Mouse (Mus musculus) C3H10T1/2 (cell line): ENCODE measurements around the gene Cma2. TPM values are rescaled to one million over a fixed set of nuclear protein-coding genes. Genes with fewer than 3 reads are reported as not detected.

ENCODE experiments used
- polyA plus RNA-seq, 2 experiments: library from polyadenylated mRNA; unstranded; fragments of >200 nt; fragmentation: generic; extraction: Trizol; gene quantifications; one replicate each; pipeline ENCODE4 v1.2.1; 2012; ENCODE audit warnings: missing spikeins in 2 of 2

Gene Cma2
- not detected for polyA plus RNA-seq

GRCm38 (mm10) chr14:55950346-55951030 lies at the start of gene Cma2:
TSS of gene Cma2 (plus strand) at chr14:55950980.

DNA sequence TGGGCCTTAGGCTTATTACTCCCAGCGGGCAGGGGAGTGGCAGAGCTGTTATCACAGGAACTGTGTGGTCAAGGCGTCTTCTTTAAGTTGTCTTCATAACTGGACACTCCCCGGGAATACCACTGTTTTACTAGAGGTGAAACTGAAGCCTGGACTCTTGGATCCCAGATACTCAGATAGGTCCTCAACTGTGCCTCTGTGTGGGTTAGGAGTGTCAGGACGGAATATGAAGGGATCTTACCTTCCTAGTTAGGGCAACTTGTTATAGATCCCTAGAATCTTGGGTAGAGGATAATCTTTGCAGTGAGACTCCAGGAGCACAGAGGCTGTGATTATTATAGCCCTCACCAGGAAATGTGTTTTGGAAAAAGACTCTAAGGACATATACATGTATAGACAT lies 6.2 kb upstream of the Cma2 start, which contains the start of gene Cma1:
Gene Cma1 (minus strand): TSS at position 101 of the 400 bp plus-strand sequence.

DNA sequence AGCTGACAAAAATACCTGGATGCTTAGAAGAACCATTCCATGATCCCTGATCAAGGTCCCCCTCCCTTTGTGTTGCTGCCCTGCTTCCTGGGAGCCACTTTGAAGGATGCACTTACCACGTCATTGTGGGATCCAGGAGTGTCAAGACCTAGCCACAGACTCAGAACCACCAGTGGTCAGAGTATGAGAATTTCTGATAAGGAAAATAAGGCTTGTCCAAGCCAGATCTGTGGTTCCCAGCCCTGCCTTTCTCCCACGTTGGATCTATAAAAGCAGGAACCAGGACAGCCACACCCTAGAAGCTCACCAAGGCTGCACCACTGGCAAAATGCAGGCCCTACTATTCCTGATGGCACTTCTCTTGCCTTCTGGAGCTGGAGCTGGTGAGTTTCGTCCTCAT lies 66.9 kb downstream of the Cma2 start, which contains the start of gene Mcpt1:
Gene Mcpt1 (plus strand): TSS at position 301 of the 400 bp plus-strand sequence.

Other genes starting within 250 kb of the Cma2 start
- under 1 TPM; 0.01 to 0.08 TPM for gene Tgm1, start 237.1 kb upstream of the Cma2 start, polyA plus RNA-seq
- gene Rabggta, start 228.7 kb upstream of the Cma2 start, polyA plus RNA-seq = 10 to 100 TPM in 1 of 2 experiments, 1 to 10 TPM in 1; 8.2 to 12.8 TPM
- gene Dhrs1, start 205.3 kb upstream of the Cma2 start, polyA plus RNA-seq = 10 to 100 TPM; 46.0 to 89.8 TPM
- 10 to 100 TPM; 15.2 to 35.9 TPM for gene Nop9, start 205.3 kb upstream of the Cma2 start, polyA plus RNA-seq
- gene Cideb, start 192.5 kb upstream of the Cma2 start, polyA plus RNA-seq = 1 to 10 TPM in 1 of 2 experiments, under 1 TPM in 1; 0.11 to 3.7 TPM
- under 1 TPM; 0.02 to 0.05 TPM for gene Ltb4r2, start 189.6 kb upstream of the Cma2 start, polyA plus RNA-seq
- gene Ltb4r1, start 185.0 kb upstream of the Cma2 start, polyA plus RNA-seq = under 1 TPM in 1 of 2 experiments, not detected in 1; 0.04 TPM
- gene Adcy4, start 166.9 kb upstream of the Cma2 start, polyA plus RNA-seq = not detected
- 1 to 10 TPM; 3.8 to 4.1 TPM for gene Ripk3, start 162.1 kb upstream of the Cma2 start, polyA plus RNA-seq
- gene Nfatc4, start 127.8 kb upstream of the Cma2 start, polyA plus RNA-seq = 10 to 100 TPM in 1 of 2 experiments, 1 to 10 TPM in 1; 2.5 to 19.8 TPM
- 1 to 10 TPM in 1 of 2 experiments, under 1 TPM in 1; 0.09 to 4.1 TPM for gene Nynrin, start 97.0 kb upstream of the Cma2 start, polyA plus RNA-seq
- gene Cbln3, start 66.6 kb upstream of the Cma2 start, polyA plus RNA-seq = under 1 TPM; 0.08 to 0.98 TPM
- 1 to 10 TPM; 1.2 to 9.7 TPM for gene Khnyn, start 66.0 kb upstream of the Cma2 start, polyA plus RNA-seq
- under 1 TPM in 1 of 2 experiments, not detected in 1; 0.44 TPM for gene Sdr39u1, start 50.7 kb upstream of the Cma2 start, polyA plus RNA-seq
- under 1 TPM in 1 of 2 experiments, not detected in 1; 0.05 TPM for gene Cma1, start 6.3 kb upstream of the Cma2 start, polyA plus RNA-seq
- gene Mcpt1, start 67.0 kb downstream of the Cma2 start, polyA plus RNA-seq = not detected
- not detected for gene Mcpt9, start 79.5 kb downstream of the Cma2 start, polyA plus RNA-seq
- not detected for gene Mcpt2, start 91.1 kb downstream of the Cma2 start, polyA plus RNA-seq
- gene Mcpt4, start 111.3 kb downstream of the Cma2 start, polyA plus RNA-seq = not detected
- gene Mcpt8, start 134.3 kb downstream of the Cma2 start, polyA plus RNA-seq = under 1 TPM in 1 of 2 experiments, not detected in 1; 0.28 TPM
- not detected for gene Ctsg, start 151.6 kb downstream of the Cma2 start, polyA plus RNA-seq
- not detected for gene Gzme, start 169.6 kb downstream of the Cma2 start, polyA plus RNA-seq
- gene Gzmd, start 181.6 kb downstream of the Cma2 start, polyA plus RNA-seq = not detected
- gene Gzmg, start 208.6 kb downstream of the Cma2 start, polyA plus RNA-seq = not detected
- gene Gzmn, start 223.6 kb downstream of the Cma2 start, polyA plus RNA-seq = not detected